Mouse (Mus musculus) neural tube, embryonic 12.5 days (tissue): ENCODE results near the gene Ccdc50. TPM values are rescaled to one million over a fixed set of nuclear protein-coding genes. Genes with fewer than 3 reads are reported as not detected.

Experiments
- ATAC-seq: fragments of 200-750 bp; cut with Nextera tagmentation; 2 replicates; pipeline ENCODE4 v1.8.0; 2017; ENCODE audit warnings: low read depth, mild to moderate bottlenecking, moderate TSS enrichment, moderate library complexity; ENCODE audit not compliant: low FRiP score
- H3K27ac ChIP-seq: fragments of 300-500 bp; sonication (generic); 2 replicates; pipeline ENCODE4 v1.5.1; 2016
- H3K27me3 ChIP-seq: fragments of 300-500 bp; sonication (generic); replicated peaks from 2 replicates; pipeline ENCODE4 v1.6.1; 2016; ENCODE audit warnings: mild to moderate bottlenecking
- H3K36me3 ChIP-seq: fragments of 300-500 bp; sonication (generic); 2 replicates; pipeline ENCODE4 v1.6.1; 2016; ENCODE audit warnings: mild to moderate bottlenecking
- H3K4me1 ChIP-seq: fragments of 300-500 bp; sonication (generic); 2 replicates; pipeline ENCODE4 v1.6.1; 2016
- H3K4me2 ChIP-seq: fragments of 300-500 bp; sonication (generic); replicated peaks from 2 replicates; pipeline ENCODE4 v1.6.1; 2016; ENCODE audit warnings: mild to moderate bottlenecking
- H3K4me3 ChIP-seq: fragments of 300-500 bp; sonication (generic); 2 replicates; pipeline ENCODE4 v1.5.1; 2016
- H3K9ac ChIP-seq: fragments of 300-500 bp; sonication (generic); 2 replicates; pipeline ENCODE4 v1.6.1; 2016; ENCODE audit warnings: mild to moderate bottlenecking
- H3K9me3 ChIP-seq: fragments of 300-500 bp; sonication (generic); 2 replicates; pipeline ENCODE4 v1.6.1; 2016; ENCODE audit warnings: mild to moderate bottlenecking
- WGBS: fragments of 180-500 bp; shearing (Covaris S2); methylation state at CpG from one replicate; pipeline ENCODE4 v1.1.7; 2016; 5-methylcytosine and 5-hydroxymethylcytosine counted together
- polyA plus RNA-seq: library from polyadenylated mRNA; unstranded; fragments of >200 nt; fragmentation: Nextera tagmentation; extraction: Ambion mirVana; gene quantifications from 2 replicates; pipeline ENCODE4 v1.2.1, GENCODE M21; 2016

Ccdc50 gene
- polyA plus RNA-seq, 1 experiment from 2014 or later: 63.4 TPM

DNA sequence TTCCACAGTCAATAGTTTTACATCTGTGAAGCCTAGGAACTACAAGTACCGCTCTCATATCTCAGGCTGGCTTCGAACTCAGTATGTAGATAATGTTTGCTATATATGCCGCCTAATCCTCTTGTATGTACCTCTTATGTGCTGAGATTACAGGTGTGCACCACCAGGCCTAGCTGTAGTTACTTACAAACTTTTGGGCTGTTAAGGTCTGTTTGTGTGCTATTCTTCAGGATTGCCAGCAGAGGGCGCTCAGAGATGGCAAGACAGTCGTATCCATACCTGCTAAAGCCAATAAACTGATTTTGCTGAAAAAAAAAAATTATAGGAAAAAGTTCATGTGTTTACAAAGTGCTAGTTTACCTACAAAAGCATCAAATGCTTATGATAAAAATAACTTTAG, 80.1 kb downstream of the Ccdc50 start:
- Histone ChIP-seq H3K36me3 (no peaks in the 10 kb centered on the region), H3K27me3 (no peaks in the 10 kb centered on the region), H3K4me2 (no peak overlapping the region), H3K9ac (no peak overlapping the region), H3K9me3 (no peaks in the 10 kb centered on the region), H3K4me1 (no peaks in the 10 kb centered on the region), H3K4me3 (no peak overlapping the region), H3K27ac (no peak overlapping the region)
- WGBS: 24% methylated on average over 5 of the region's 5 CpGs
- ATAC-seq: no peak; the same call in 1 of the 2 replicates

DNA sequence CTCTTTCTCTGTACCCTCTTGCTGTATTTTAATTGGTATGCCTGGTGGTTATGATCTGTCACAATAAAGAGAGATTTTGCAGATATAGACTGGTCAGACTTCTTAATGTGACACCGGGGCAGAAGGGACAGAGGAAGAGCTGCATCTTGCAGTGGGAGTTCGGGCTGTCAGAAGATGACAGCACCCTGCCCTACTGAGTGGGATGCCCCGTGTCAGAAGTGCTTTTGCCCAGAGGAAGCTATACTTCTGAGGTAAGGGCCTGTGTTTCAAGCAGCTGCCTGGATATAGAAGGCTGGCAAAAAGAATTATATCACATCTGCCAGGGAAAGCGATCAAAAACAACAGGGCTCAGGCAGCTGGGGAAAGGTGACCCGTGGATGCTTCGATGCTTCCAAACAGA, 82.7 kb downstream of the Ccdc50 start:
- H3K9ac ChIP-seq: no peak overlapping the region
- no peaks in the 10 kb centered on the region for H3K4me1 ChIP-seq
- no peak for ATAC-seq
- no peak overlapping the region for H3K27ac ChIP-seq
- H3K9me3 ChIP-seq: no peaks in the 10 kb centered on the region
- 83% methylated on average over 6 of the region's 6 CpGs for WGBS
- H3K4me3 ChIP-seq: no peak overlapping the region
- no peak overlapping the region for H3K4me2 ChIP-seq
- no peaks in the 10 kb centered on the region for H3K36me3 ChIP-seq
- H3K27me3 ChIP-seq: no peaks in the 10 kb centered on the region

DNA sequence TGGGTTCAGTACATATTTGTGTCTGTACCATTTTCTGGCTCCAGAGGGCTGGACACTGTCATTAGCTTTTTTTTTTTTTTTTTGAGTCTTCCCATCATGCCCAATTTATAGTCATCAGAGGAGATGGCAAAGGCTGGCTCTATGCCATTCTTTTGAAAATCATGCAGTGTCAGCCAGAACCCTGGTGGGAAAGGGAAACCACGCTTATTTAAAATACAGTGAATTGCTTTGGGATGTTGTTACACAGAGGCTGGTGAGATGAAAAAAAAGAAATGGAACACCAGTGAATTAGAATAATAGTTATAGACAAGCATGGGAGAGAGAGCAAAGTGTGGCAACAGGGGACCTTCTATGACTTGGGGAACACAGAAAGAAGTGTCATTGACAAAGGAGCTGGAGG, 95.2 kb downstream of the Ccdc50 start:
- ATAC-seq: no peak
- no peaks in the 10 kb centered on the region for H3K4me1 ChIP-seq
- 75% methylated on average over 1 of the region's 1 CpGs for WGBS
- H3K9ac ChIP-seq: no peak overlapping the region
- H3K9me3 ChIP-seq: no peaks in the 10 kb centered on the region
- no peak overlapping the region for H3K4me2 ChIP-seq
- H3K4me3 ChIP-seq: no peak overlapping the region
- H3K27me3 ChIP-seq: no peaks in the 10 kb centered on the region
- no peaks in the 10 kb centered on the region for H3K36me3 ChIP-seq
- H3K27ac ChIP-seq: no peak overlapping the region

Other genes starting within 250 kb of the Ccdc50 start
- gene Ostn, start 81.4 kb upstream of the Ccdc50 start, polyA plus RNA-seq: 0.18 TPM in 1 of 2 replicates, not detected in the other
- gene Uts2b, start 18.6 kb upstream of the Ccdc50 start, polyA plus RNA-seq: 13.0 and 16.8 TPM in 2 replicates